Mouse (Mus musculus) MEL (cell line): ENCODE measurements around the gene Nt5c2.

ENCODE experiments used
- CHD2 ChIP-seq: IDR thresholded peaks from 2 replicates; pipeline ENCODE4 v1.6.1; 2011; ENCODE audit warnings: low read length, improper control_type of control experiment
- CTCF ChIP-seq, 3 experiments: IDR thresholded peaks in 2 of 3; conservative IDR thresholded peaks in 1 of 3; 2 replicates each; pipeline ENCODE4 v1.5.1; 2011 to 2012; ENCODE audit warnings: low read length in 3 of 3, low read depth in 2 of 3, mild to moderate bottlenecking in 2 of 3, improper control_type of control experiment in 1 of 3, inconsistent platforms in 1 of 3, mixed read lengths in 1 of 3, moderate library complexity in 1 of 3; ENCODE audit not compliant: control insufficient read depth in 1 of 3, insufficient read depth in 1 of 3, poor library complexity in 1 of 3, severe bottlenecking in 1 of 3
- EP300 ChIP-seq, 2 experiments: IDR thresholded peaks; 2 replicates each; pipeline ENCODE4 v1.6.1; 2011; ENCODE audit warnings: improper control_type of control experiment in 2 of 2, low read length in 2 of 2, low read depth in 1 of 2, mild to moderate bottlenecking in 1 of 2
- GATA1 ChIP-seq: IDR thresholded peaks from 2 replicates; pipeline ENCODE4 v1.6.1; 2011; ENCODE audit warnings: low read depth, low read length, improper control_type of control experiment
- MAX ChIP-seq: IDR thresholded peaks from 2 replicates; pipeline ENCODE4 v1.6.1; 2011; ENCODE audit warnings: low read length, improper control_type of control experiment
- MAZ ChIP-seq: IDR thresholded peaks from 2 replicates; pipeline ENCODE4 v1.6.1; 2012; ENCODE audit warnings: low read depth, mild to moderate bottlenecking, inconsistent platforms, low read length, improper control_type of control experiment
- MYB ChIP-seq: IDR thresholded peaks from 2 replicates; pipeline ENCODE4 v1.6.1; 2011; ENCODE audit warnings: mild to moderate bottlenecking, low read depth, low read length, improper control_type of control experiment
- POLR2A ChIP-seq, 2 experiments: IDR thresholded peaks; 2 replicates each; pipeline ENCODE4 v1.6.1; 2011 to 2012; ENCODE audit warnings: low read length in 2 of 2, mild to moderate bottlenecking in 2 of 2, control low read depth in 1 of 2, improper control_type of control experiment in 1 of 2, low read depth in 1 of 2, moderate library complexity in 1 of 2; ENCODE audit not compliant: control insufficient read depth in 1 of 2, insufficient read depth in 1 of 2, poor library complexity in 1 of 2
- SIN3A ChIP-seq: IDR thresholded peaks from 2 replicates; pipeline ENCODE4 v1.6.1; 2012; ENCODE audit warnings: low read length, improper control_type of control experiment, inconsistent platforms
- TBP ChIP-seq: IDR thresholded peaks from 2 replicates; pipeline ENCODE4 v1.8.0; 2011; ENCODE audit warnings: low read depth, low read length, improper control_type of control experiment
- TCF12 ChIP-seq: IDR thresholded peaks from 2 replicates; pipeline ENCODE4 v1.6.1; 2014; ENCODE audit warnings: low read depth, mild to moderate bottlenecking, inconsistent platforms, low read length, improper control_type of control experiment, moderate library complexity
- UBTF ChIP-seq: IDR thresholded peaks from 2 replicates; pipeline ENCODE4 v1.6.1; 2012; ENCODE audit warnings: low read depth, mild to moderate bottlenecking, inconsistent platforms, low read length, improper control_type of control experiment, moderate library complexity, borderline replicate concordance; ENCODE audit not compliant: insufficient read depth
- ZMIZ1 ChIP-seq: IDR thresholded peaks from 2 replicates; pipeline ENCODE4 v1.6.1; 2012; ENCODE audit warnings: low read depth, mild to moderate bottlenecking, inconsistent platforms, low read length, improper control_type of control experiment, moderate library complexity

DNA sequence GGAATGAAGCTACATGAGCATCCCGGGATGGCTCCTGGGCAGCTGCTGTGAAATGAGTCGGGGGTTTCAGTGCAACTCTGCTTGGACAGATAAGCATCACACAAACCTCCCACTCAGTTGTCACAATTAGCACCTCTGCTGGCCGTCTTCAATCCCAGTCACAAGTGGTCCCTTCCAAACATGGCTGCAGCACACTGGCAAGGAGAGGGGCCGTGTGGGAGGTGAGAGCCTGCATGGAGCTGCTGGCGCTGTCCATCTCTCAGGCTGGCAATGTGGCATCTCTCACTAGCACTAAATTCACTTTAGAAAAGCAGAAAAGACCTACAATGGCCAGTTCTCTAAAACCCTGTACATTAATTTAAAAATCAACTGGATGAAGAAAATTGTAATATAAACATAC is 116.7 kb downstream of the Nt5c2 start:
- TF ChIP-seq TCF12 (no peak), MAX (no peak), MAZ (no peak), POLR2A (IDR thresholded peaks at IDR 0.05; ENCODE audit: control insufficient read depth in 1 of 2, insufficient read depth in 1 of 2, low read depth in 1 of 2, low read length in 2 of 2, poor library complexity in 1 of 2) (no peak), CHD2 (no peak), SIN3A (no peak), EP300 (IDR thresholded peaks at IDR 0.05; ENCODE audit: low read depth in 1 of 2, low read length in 2 of 2) (no peak), CTCF (IDR thresholded peaks at IDR 0.05 in 2 of 3, conservative IDR thresholded peaks at IDR 0.05 in 1 of 3; ENCODE audit: control insufficient read depth in 1 of 3, insufficient read depth in 1 of 3, low read depth in 2 of 3, low read length in 3 of 3, poor library complexity in 1 of 3, severe bottlenecking in 1 of 3) (no peak), ZMIZ1 (no peak), TBP (no peak), GATA1 (no peak), UBTF (no peak), MYB (no peak)
